Mouse (Mus musculus) megakaryocyte, embryonic 14.5 days (primary cell): ENCODE results near the gene Hsdl2.
"Not testable (repeated sequence)": the region's sequence is repeated elsewhere in the genome, so short reads cannot be mapped to it uniquely, and the experiment has no call there.

Source experiments
- FLI1 ChIP-seq: IDR thresholded peaks from 2 replicates; pipeline ENCODE4 v1.6.1; 2012; ENCODE audit warnings: low read length, inconsistent platforms, mixed read lengths
- GATA1 ChIP-seq: IDR thresholded peaks from 3 replicates; pipeline ENCODE4 v1.6.1; 2012; ENCODE audit warnings: mixed read lengths, low read length, inconsistent platforms, borderline replicate concordance

- TF ChIP-seq GATA1, FLI1: not testable (repeated sequence)
Observed at GRCm38 (mm10) chr4:59557343-59557742, 24.0 kb upstream of the Hsdl2 start.
